ENCODE assay signal across 27 mouse cellular contexts in the genomic region with DNA sequence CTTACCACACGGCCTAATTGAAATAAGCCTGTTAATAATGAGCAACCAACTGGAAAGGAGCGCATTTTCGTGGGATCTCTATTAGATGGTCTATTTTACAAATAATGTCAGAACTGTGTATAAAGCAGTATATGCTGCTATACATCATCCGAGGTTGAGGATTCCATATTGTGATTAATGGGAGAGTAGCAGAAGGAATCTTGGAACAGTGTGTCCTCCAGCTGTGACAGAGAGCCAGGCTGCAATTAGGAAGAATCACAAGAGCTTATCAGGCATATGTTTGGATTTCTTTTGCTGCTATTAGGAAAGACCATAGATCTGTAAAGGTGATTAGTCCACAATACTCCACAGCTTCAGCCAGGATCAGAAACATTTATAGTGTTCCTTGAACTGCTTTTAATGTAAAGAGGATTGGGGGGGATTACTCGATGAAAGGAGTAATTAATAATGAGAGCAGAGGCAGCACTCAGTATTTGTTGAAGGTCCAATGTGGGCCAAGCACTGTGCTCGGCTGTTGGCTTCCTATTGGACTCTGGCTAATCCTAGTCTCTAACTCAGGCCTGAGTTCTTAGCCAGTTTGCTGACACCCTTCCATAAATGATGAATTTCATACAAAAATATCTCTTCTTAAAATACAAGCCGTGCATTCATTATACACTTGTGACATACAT.
DNase-seq lines count a peak whose midpoint lies in the region; ATAC-seq and TF ChIP-seq lines count a peak whose summit lies in the region.
"Had no signal": no experiment of that assay in that cellular context is flagged by ENCODE, and none has a peak within 500 bp of the region (broad histone marks: within the 10 kb centered on the region; RNA-seq: fewer than 3 reads in every experiment).

No protein-coding gene starts in this region.

- TF ChIP-seq CTCF in brain, embryonic 14.5 days (IDR thresholded peaks at IDR 0.05; ENCODE audit: borderline replicate concordance, extremely low read depth, insufficient read depth, insufficient read length): no peak

- H3K9ac ChIP-seq in forebrain, embryonic 13.5 days: no peak overlapping the region
- H3K9ac ChIP-seq in forebrain, embryonic 11.5 days (ENCODE audit: low read length): no peak overlapping the region
- H3K9ac ChIP-seq: embryonic facial prominence, embryonic 12.5 days; embryonic facial prominence, embryonic 15.5 days; heart, embryonic 13.5 days; hindbrain, embryonic 14.5 days had no signal

- H3K36me3 ChIP-seq in forebrain, embryonic 13.5 days (ENCODE audit: poor library complexity, severe bottlenecking): no peaks in the 10 kb centered on the region
- no peaks in the 10 kb centered on the region for H3K36me3 ChIP-seq in forebrain, embryonic 11.5 days (ENCODE audit: control insufficient read depth, insufficient read depth, low read length)
- H3K36me3 ChIP-seq: embryonic facial prominence, embryonic 12.5 days; embryonic facial prominence, embryonic 15.5 days; heart, embryonic 10.5 days; heart, embryonic 13.5 days had no signal

- H3K4me3 ChIP-seq in forebrain, embryonic 13.5 days: no peak overlapping the region
- no peak overlapping the region for H3K4me3 ChIP-seq in forebrain, embryonic 11.5 days (ENCODE audit: low read depth, low read length)
- H3K4me3 ChIP-seq: embryonic facial prominence, embryonic 12.5 days; embryonic facial prominence, embryonic 15.5 days; heart, adult 2 months; heart, embryonic 10.5 days; heart, embryonic 13.5 days had no signal

- 33% methylated on average over 7 of the region's 7 CpGs for WGBS in forebrain, embryonic 13.5 days
- 43% methylated on average over 7 of the region's 7 CpGs for WGBS in forebrain, embryonic 11.5 days

- DNase-seq in forebrain, embryonic 11.5 days (ENCODE audit: low spot score): no peak
- DNase-seq in Muller cell, postnatal 12 days (ENCODE audit: inconsistent ontology term): peak; percentile 30
- DNase-seq in brain, embryonic 14.5 days (ENCODE audit: low read depth): peak; percentile 81
- DNase-seq in retina, embryonic 14.5 days (ENCODE audit: low spot score): peak; percentile 27
- DNase-seq in embryo, embryonic 11 days: no peak
- no peak for DNase-seq in layer of hippocampus, postnatal 10 days (ENCODE audit: low spot score in 2 of 2)
- DNase-seq in layer of hippocampus, postnatal 36 days: no peak
- DNase-seq: adrenal gland, postnatal 10 days; adrenal gland, postnatal 36 days; cerebellum, adult 11-12 months; cerebellum, adult 8-10 months; gastrocnemius, postnatal 10 days; gastrocnemius, postnatal 36 days; heart, adult 2 months; heart, postnatal 14 days; heart, postnatal 4 days had no signal

- no peak overlapping the region for H3K4me2 ChIP-seq in forebrain, embryonic 13.5 days
- no peak overlapping the region for H3K4me2 ChIP-seq in forebrain, embryonic 11.5 days (ENCODE audit: low read depth, low read length, severe bottlenecking)
- H3K4me2 ChIP-seq: embryonic facial prominence, embryonic 12.5 days; embryonic facial prominence, embryonic 15.5 days; heart, embryonic 13.5 days; hindbrain, embryonic 14.5 days had no signal

- no peaks in the 10 kb centered on the region for H3K27me3 ChIP-seq in forebrain, embryonic 13.5 days
- H3K27me3 ChIP-seq in forebrain, embryonic 11.5 days (ENCODE audit: control insufficient read depth, insufficient read depth, low read length): no peaks in the 10 kb centered on the region
- H3K27me3 ChIP-seq: embryonic facial prominence, embryonic 12.5 days; embryonic facial prominence, embryonic 15.5 days; heart, embryonic 13.5 days had no signal

- no peak overlapping the region for H3K27ac ChIP-seq in forebrain, embryonic 13.5 days
- H3K27ac ChIP-seq in forebrain, embryonic 11.5 days (ENCODE audit: low read depth, low read length): no peak overlapping the region
- H3K27ac ChIP-seq: embryonic facial prominence, embryonic 12.5 days; embryonic facial prominence, embryonic 15.5 days; heart, adult 2 months; heart, embryonic 10.5 days; heart, embryonic 13.5 days; hindbrain, embryonic 14.5 days; hindbrain, postnatal 0 days had no signal

- H3K9me3 ChIP-seq in forebrain, embryonic 13.5 days (replicated peaks): no peaks in the 10 kb centered on the region
- no peaks in the 10 kb centered on the region for H3K9me3 ChIP-seq in forebrain, embryonic 11.5 days (ENCODE audit: control insufficient read depth, low read length)
- H3K9me3 ChIP-seq: embryonic facial prominence, embryonic 12.5 days; embryonic facial prominence, embryonic 15.5 days; heart, embryonic 10.5 days; heart, embryonic 13.5 days had no signal

- peak; percentile 74 for ATAC-seq in forebrain, embryonic 13.5 days
- ATAC-seq in forebrain, embryonic 11.5 days (replicated peaks; ENCODE audit: low FRiP score): no peak; the same call in 1 of the 2 replicates
- ATAC-seq: activated CD4-positive, CD25-positive, alpha-beta regulatory T cell, adult 4 months; CD4-positive, CD25-positive, alpha-beta regulatory T cell, adult 4 months; hindbrain, postnatal 0 days; inflammation-experienced regulatory T-cells, adult 6 months; intestine, embryonic 16.5 days had no signal

- no peak for TF ChIP-seq POLR2A in brain, embryonic 14.5 days (IDR thresholded peaks at IDR 0.05; ENCODE audit: borderline replicate concordance, extremely low read depth, insufficient read depth, insufficient read length, poor library complexity, severe bottlenecking)

- H3K4me1 ChIP-seq in forebrain, embryonic 13.5 days: peaks cover 6% of the 10 kb centered on the region; the same call in 1 of the 2 replicates
- H3K4me1 ChIP-seq in forebrain, embryonic 11.5 days (replicated peaks; ENCODE audit: control insufficient read depth, insufficient read depth, low read length): no peaks in the 10 kb centered on the region
- H3K4me1 ChIP-seq: embryonic facial prominence, embryonic 12.5 days; embryonic facial prominence, embryonic 15.5 days; heart, embryonic 10.5 days; heart, embryonic 13.5 days had no signal

Comparison
In these comparisons a context has a peak if more than half of its experiments do, and no peak if none do; other contexts are left out.
1. DNase-seq: peak in Muller cell, postnatal 12 days (single experiment), brain, embryonic 14.5 days (single experiment) and retina, embryonic 14.5 days (single experiment); none in forebrain, embryonic 11.5 days (single experiment), embryo, embryonic 11 days (single experiment), layer of hippocampus, postnatal 10 days (0 of 2) and layer of hippocampus, postnatal 36 days (0 of 2).